Mouse (Mus musculus): ENCODE data around the gene P4hb. TPM values are rescaled to one million over a fixed set of nuclear protein-coding genes. Genes with fewer than 3 reads are reported as not detected.

P4hb gene
- polyA plus RNA-seq, 1 experiment = 444 TPM

GRCm38 (mm10) chr11:120520498-120520897 lies 52.6 kb downstream of the P4hb start:
- H3K36me3 ChIP-seq (ENCODE audit: control insufficient read depth, insufficient read depth) = no peaks in the 10 kb centered on the region
- TF ChIP-seq TCF3 (IDR thresholded peaks at IDR 0.05; ENCODE audit: insufficient read length, low read depth) (no peak), POLR2AphosphoS2 (IDR thresholded peaks at IDR 0.05; ENCODE audit: insufficient read length, low read depth) (no peak), TCF12 (IDR thresholded peaks at IDR 0.05; ENCODE audit: insufficient read depth, poor library complexity, severe bottlenecking) (no peak), USF1 (IDR thresholded peaks at IDR 0.05; ENCODE audit: low read depth) (no peak), REST (IDR thresholded peaks at IDR 0.05; ENCODE audit: insufficient read depth, insufficient read length) (no peak), POLR2A (IDR thresholded peaks at IDR 0.05; ENCODE audit: insufficient read length, low read depth) (no peak), MAX (IDR thresholded peaks at IDR 0.05; ENCODE audit: low read depth) (no peak), MYOG (IDR thresholded peaks at IDR 0.05; ENCODE audit: control insufficient read depth in 1 of 3, insufficient read depth in 1 of 3, insufficient read length in 2 of 3, low read depth in 2 of 3) (no peak), SRF (IDR thresholded peaks at IDR 0.05; ENCODE audit: control insufficient read depth, insufficient read length, low read depth) (no peak), MYOD1 (IDR thresholded peaks at IDR 0.05; ENCODE audit: control insufficient read depth in 1 of 3, insufficient read length in 2 of 3, low read depth in 2 of 3) (no peak), E2F4 (IDR thresholded peaks at IDR 0.05; ENCODE audit: insufficient read depth) (no peak), CEBPB (IDR thresholded peaks at IDR 0.05; ENCODE audit: insufficient read depth, poor library complexity, severe bottlenecking) (no peak)
- no peaks in the 10 kb centered on the region for H3K27me3 ChIP-seq (ENCODE audit: control insufficient read depth, insufficient read depth, insufficient read length)
- no peak overlapping the region for H3ac ChIP-seq (ENCODE audit: control insufficient read depth, insufficient read length)
- H3K4me3 ChIP-seq = peak overlapping the region; percentile 3
- no peak overlapping the region for H3K4me2 ChIP-seq (ENCODE audit: low read depth)
- H3K79me2 ChIP-seq (ENCODE audit: control insufficient read depth, insufficient read depth) = no peaks in the 10 kb centered on the region

- Histone ChIP-seq H3K79me2 (ENCODE audit: control insufficient read depth, insufficient read depth) (no peaks in the 10 kb centered on the region), H3K4me3 (peak overlapping the region; percentile 3), H3ac (ENCODE audit: control insufficient read depth, insufficient read length) (no peak overlapping the region), H3K4me2 (ENCODE audit: low read depth) (peak overlapping the region; percentile 75), H3K36me3 (ENCODE audit: control insufficient read depth, insufficient read depth) (no peaks in the 10 kb centered on the region), H3K27me3 (ENCODE audit: control insufficient read depth, insufficient read depth, insufficient read length) (no peaks in the 10 kb centered on the region)
- TF ChIP-seq POLR2A (IDR thresholded peaks at IDR 0.05; ENCODE audit: insufficient read length, low read depth) (peak; percentile 78), CEBPB (IDR thresholded peaks at IDR 0.05; ENCODE audit: insufficient read depth, poor library complexity, severe bottlenecking) (no peak), POLR2AphosphoS2 (IDR thresholded peaks at IDR 0.05; ENCODE audit: insufficient read length, low read depth) (peak; percentile 66), E2F4 (IDR thresholded peaks at IDR 0.05; ENCODE audit: insufficient read depth) (no peak), TCF3 (IDR thresholded peaks at IDR 0.05; ENCODE audit: insufficient read length, low read depth) (no peak), USF1 (IDR thresholded peaks at IDR 0.05; ENCODE audit: low read depth) (no peak), REST (IDR thresholded peaks at IDR 0.05; ENCODE audit: insufficient read depth, insufficient read length) (no peak)
Observed at GRCm38 (mm10) chr11:120519738-120520137, 53.3 kb downstream of the P4hb start.

- H3K4me3 ChIP-seq = no peak overlapping the region
- no peaks in the 10 kb centered on the region for H3K36me3 ChIP-seq (ENCODE audit: control insufficient read depth, insufficient read depth)
- no peak overlapping the region for H3ac ChIP-seq (ENCODE audit: control insufficient read depth, insufficient read length)
- no peaks in the 10 kb centered on the region for H3K79me2 ChIP-seq (ENCODE audit: control insufficient read depth, insufficient read depth)
- peak overlapping the region; percentile 75 for H3K4me2 ChIP-seq (ENCODE audit: low read depth)
- no peaks in the 10 kb centered on the region for H3K27me3 ChIP-seq (ENCODE audit: control insufficient read depth, insufficient read depth, insufficient read length)
- peak in 2 of 3 experiments; percentile 57 to 65 for TF ChIP-seq MYOD1 (IDR thresholded peaks at IDR 0.05; ENCODE audit: control insufficient read depth in 1 of 3, insufficient read length in 2 of 3, low read depth in 2 of 3)
- TF ChIP-seq TCF12 (IDR thresholded peaks at IDR 0.05; ENCODE audit: insufficient read depth, poor library complexity, severe bottlenecking) = no peak
- TF ChIP-seq MAX (IDR thresholded peaks at IDR 0.05; ENCODE audit: low read depth) = no peak
- no peak for TF ChIP-seq CEBPB (IDR thresholded peaks at IDR 0.05; ENCODE audit: insufficient read depth, poor library complexity, severe bottlenecking)
- TF ChIP-seq SRF (IDR thresholded peaks at IDR 0.05; ENCODE audit: control insufficient read depth, insufficient read length, low read depth) = no peak
- no peak for TF ChIP-seq POLR2A (IDR thresholded peaks at IDR 0.05; ENCODE audit: insufficient read length, low read depth)
- no peak for TF ChIP-seq E2F4 (IDR thresholded peaks at IDR 0.05; ENCODE audit: insufficient read depth)
- peak in 2 of 3 experiments; percentile 49 to 80 for TF ChIP-seq MYOG (IDR thresholded peaks at IDR 0.05; ENCODE audit: control insufficient read depth in 1 of 3, insufficient read depth in 1 of 3, insufficient read length in 2 of 3, low read depth in 2 of 3)
- TF ChIP-seq USF1 (IDR thresholded peaks at IDR 0.05; ENCODE audit: low read depth) = no peak
Observed at GRCm38 (mm10) chr11:120518558-120518957, 54.5 kb downstream of the P4hb start.

- Histone ChIP-seq H3K27me3 (ENCODE audit: control insufficient read depth, insufficient read depth, insufficient read length) (no peaks in the 10 kb centered on the region), H3K79me2 (ENCODE audit: control insufficient read depth, insufficient read depth) (no peaks in the 10 kb centered on the region), H3K36me3 (ENCODE audit: control insufficient read depth, insufficient read depth) (no peaks in the 10 kb centered on the region), H3K4me3 (no peak overlapping the region), H3ac (ENCODE audit: control insufficient read depth, insufficient read length) (no peak overlapping the region), H3K4me2 (ENCODE audit: low read depth) (peak overlapping the region; percentile 28)
- no peak for TF ChIP-seq POLR2A (IDR thresholded peaks at IDR 0.05; ENCODE audit: insufficient read length, low read depth)
- no peak for TF ChIP-seq MYOG (IDR thresholded peaks at IDR 0.05; ENCODE audit: control insufficient read depth in 1 of 3, insufficient read depth in 1 of 3, insufficient read length in 2 of 3, low read depth in 2 of 3)
- no peak for TF ChIP-seq TCF12 (IDR thresholded peaks at IDR 0.05; ENCODE audit: insufficient read depth, poor library complexity, severe bottlenecking)
- no peak for TF ChIP-seq USF1 (IDR thresholded peaks at IDR 0.05; ENCODE audit: low read depth)
- TF ChIP-seq CEBPB (IDR thresholded peaks at IDR 0.05; ENCODE audit: insufficient read depth, poor library complexity, severe bottlenecking) = peak; percentile 67
Observed at GRCm38 (mm10) chr11:120518027-120518426, 55.0 kb downstream of the P4hb start.

- TF ChIP-seq REST (IDR thresholded peaks at IDR 0.05; ENCODE audit: insufficient read depth, insufficient read length) (no peak), TCF3 (IDR thresholded peaks at IDR 0.05; ENCODE audit: insufficient read length, low read depth) (no peak), MYOD1 (IDR thresholded peaks at IDR 0.05; ENCODE audit: control insufficient read depth in 1 of 3, insufficient read length in 2 of 3, low read depth in 2 of 3) (no peak)
- Histone ChIP-seq H3K27me3 (ENCODE audit: control insufficient read depth, insufficient read depth, insufficient read length) (no peaks in the 10 kb centered on the region), H3K36me3 (ENCODE audit: control insufficient read depth, insufficient read depth) (no peaks in the 10 kb centered on the region), H3K4me2 (ENCODE audit: low read depth) (no peak overlapping the region), H3K4me3 (no peak overlapping the region), H3ac (ENCODE audit: control insufficient read depth, insufficient read length) (no peak overlapping the region), H3K79me2 (ENCODE audit: control insufficient read depth, insufficient read depth) (no peaks in the 10 kb centered on the region)
Observed at GRCm38 (mm10) chr11:120517147-120517546, 55.9 kb downstream of the P4hb start.
